Mouse (Mus musculus): ENCODE data around the gene Fto.

The Fto gene

GRCm38 (mm10) chr8:91357493-91358014 lies 44.2 kb downstream of the Fto start:
- DNase-seq (ENCODE audit: low read depth, low spot score): no peak

GRCm38 (mm10) chr8:91358016-91358415 lies 44.7 kb downstream of the Fto start:
- no peak for DNase-seq (ENCODE audit: low read depth, low spot score)

- no peak for DNase-seq (ENCODE audit: low read depth, low spot score)
Measured at GRCm38 (mm10) chr8:91359511-91359910, 46.2 kb downstream of the Fto start.

- DNase-seq (ENCODE audit: low read depth, low spot score): no peak
Measured at GRCm38 (mm10) chr8:91360644-91361357, 47.5 kb downstream of the Fto start.

- DNase-seq (ENCODE audit: low read depth, low spot score): no peak
Measured at GRCm38 (mm10) chr8:91363272-91363860, 50.0 kb downstream of the Fto start.

GRCm38 (mm10) chr8:91364216-91364615 lies 50.9 kb downstream of the Fto start:
- no peak for DNase-seq (ENCODE audit: low read depth, low spot score)

- no peak for DNase-seq (ENCODE audit: low read depth, low spot score)
Measured at GRCm38 (mm10) chr8:91365804-91366203, 52.5 kb downstream of the Fto start.

- no peak for DNase-seq (ENCODE audit: low read depth, low spot score)
Measured at GRCm38 (mm10) chr8:91370899-91371298, 57.6 kb downstream of the Fto start.

- DNase-seq (ENCODE audit: low read depth, low spot score): no peak
Measured at GRCm38 (mm10) chr8:91371995-91372394, 58.7 kb downstream of the Fto start.

- DNase-seq (ENCODE audit: low read depth, low spot score): no peak
Measured at GRCm38 (mm10) chr8:91372780-91373577, 59.7 kb downstream of the Fto start.

GRCm38 (mm10) chr8:91375054-91375938 lies 62.0 kb downstream of the Fto start:
- no peak for DNase-seq (ENCODE audit: low read depth, low spot score)

- DNase-seq (ENCODE audit: low read depth, low spot score): peak; percentile 51
Measured at GRCm38 (mm10) chr8:91376785-91377184, 63.5 kb downstream of the Fto start.

- DNase-seq (ENCODE audit: low read depth, low spot score): no peak
Measured at GRCm38 (mm10) chr8:91377275-91377674, 64.0 kb downstream of the Fto start.

- DNase-seq (ENCODE audit: low read depth, low spot score): peak; percentile 79
Measured at GRCm38 (mm10) chr8:91378846-91379499, 65.6 kb downstream of the Fto start.

- no peak for DNase-seq (ENCODE audit: low read depth, low spot score)
Measured at GRCm38 (mm10) chr8:91380796-91381542, 67.6 kb downstream of the Fto start.

- DNase-seq (ENCODE audit: low read depth, low spot score): no peak
Measured at GRCm38 (mm10) chr8:91381543-91382106, 68.3 kb downstream of the Fto start.

GRCm38 (mm10) chr8:91383210-91383609 lies 69.9 kb downstream of the Fto start:
- DNase-seq (ENCODE audit: low read depth, low spot score): no peak

GRCm38 (mm10) chr8:91383811-91384210 lies 70.5 kb downstream of the Fto start:
- DNase-seq (ENCODE audit: low read depth, low spot score): no peak

- DNase-seq (ENCODE audit: low read depth, low spot score): no peak
Measured at GRCm38 (mm10) chr8:91384389-91384788, 71.1 kb downstream of the Fto start.

GRCm38 (mm10) chr8:91385808-91386207 lies 72.5 kb downstream of the Fto start:
- DNase-seq (ENCODE audit: low read depth, low spot score): no peak

All from forelimb bud, embryonic 11.5 days (tissue).